Mouse (Mus musculus) forebrain, embryonic 13.5 days (tissue): ENCODE data around the gene Lnx1. TPM values are rescaled to one million over a fixed set of nuclear protein-coding genes. Genes with fewer than 3 reads are reported as not detected.

Experiments used
- ATAC-seq: fragments of 200-750 bp; cut with Nextera tagmentation; 2 replicates; pipeline ENCODE4 v1.8.0; 2017
- H3K27ac ChIP-seq: fragments of 300-500 bp; sonication (generic); 2 replicates; pipeline ENCODE4 v1.5.1; 2015; ENCODE audit warnings: inconsistent platforms, mild to moderate bottlenecking, moderate library complexity
- H3K27me3 ChIP-seq: fragments of 300-500 bp; sonication (generic); 2 replicates; pipeline ENCODE4 v1.6.1; 2015; ENCODE audit warnings: mild to moderate bottlenecking, inconsistent platforms
- H3K36me3 ChIP-seq: fragments of 300-500 bp; sonication (generic); 2 replicates; pipeline ENCODE4 v1.6.1; 2015; ENCODE audit warnings: mild to moderate bottlenecking, inconsistent platforms; ENCODE audit not compliant: poor library complexity, severe bottlenecking
- H3K4me1 ChIP-seq: fragments of 300-500 bp; sonication (generic); 2 replicates; pipeline ENCODE4 v1.6.1; 2015; ENCODE audit warnings: inconsistent platforms
- H3K4me2 ChIP-seq: fragments of 300-500 bp; sonication (generic); 2 replicates; pipeline ENCODE4 v1.6.1; 2015; ENCODE audit warnings: inconsistent platforms, mild to moderate bottlenecking, moderate library complexity
- H3K4me3 ChIP-seq: fragments of 300-500 bp; sonication (generic); 2 replicates; pipeline ENCODE4 v1.5.1; 2015; ENCODE audit warnings: mild to moderate bottlenecking, inconsistent platforms
- H3K9ac ChIP-seq: fragments of 300-500 bp; sonication (generic); 2 replicates; pipeline ENCODE4 v1.6.1; 2015; ENCODE audit warnings: mild to moderate bottlenecking, inconsistent platforms
- H3K9me3 ChIP-seq: fragments of 300-500 bp; sonication (generic); replicated peaks from 2 replicates; pipeline ENCODE4 v1.6.1; 2016; ENCODE audit warnings: inconsistent platforms
- WGBS: fragments of 180-500 bp; shearing (Covaris S2); methylation state at CpG from one replicate; pipeline ENCODE4 v1.1.7; 2015; 5-methylcytosine and 5-hydroxymethylcytosine counted together
- polyA plus RNA-seq: library from polyadenylated mRNA; unstranded; fragments of >200 nt; fragmentation: Nextera tagmentation; extraction: Ambion mirVana; gene quantifications from 2 replicates; pipeline ENCODE4 v1.2.1, GENCODE M21; 2015

The Lnx1 gene
- polyA plus RNA-seq, 1 experiment from 2014 or later, result 0.97 TPM

DNA sequence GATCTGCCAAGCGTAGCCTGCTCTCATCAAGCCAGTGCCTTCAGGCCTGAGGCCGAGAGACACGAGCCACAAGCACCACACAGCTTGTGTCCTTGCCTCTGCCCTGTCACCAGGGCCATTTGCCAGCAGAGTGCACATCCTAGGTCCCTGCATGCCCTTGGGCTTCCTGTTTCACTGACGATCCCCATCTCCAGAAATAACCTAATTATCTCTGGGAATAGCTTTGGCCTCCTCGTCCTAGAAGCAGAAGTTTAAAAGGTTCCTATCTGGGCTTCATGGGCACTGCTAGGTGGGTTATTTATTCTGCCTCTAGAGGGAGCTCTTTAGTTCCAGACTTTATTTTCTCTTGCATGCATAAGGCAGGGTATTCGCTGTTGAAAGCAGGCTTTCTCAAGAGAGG is 61.7 kb downstream of the Lnx1 start:
- 64% methylated on average over 6 of the region's 6 CpGs for WGBS
- H3K4me2 ChIP-seq, result no peak overlapping the region
- H3K36me3 ChIP-seq, result no peaks in the 10 kb centered on the region
- H3K9me3 ChIP-seq, result no peaks in the 10 kb centered on the region
- H3K27me3 ChIP-seq, result no peaks in the 10 kb centered on the region
- no peaks in the 10 kb centered on the region for H3K4me1 ChIP-seq
- H3K4me3 ChIP-seq, result no peak overlapping the region
- no peak for ATAC-seq
- no peak overlapping the region for H3K9ac ChIP-seq
- H3K27ac ChIP-seq, result no peak overlapping the region

DNA sequence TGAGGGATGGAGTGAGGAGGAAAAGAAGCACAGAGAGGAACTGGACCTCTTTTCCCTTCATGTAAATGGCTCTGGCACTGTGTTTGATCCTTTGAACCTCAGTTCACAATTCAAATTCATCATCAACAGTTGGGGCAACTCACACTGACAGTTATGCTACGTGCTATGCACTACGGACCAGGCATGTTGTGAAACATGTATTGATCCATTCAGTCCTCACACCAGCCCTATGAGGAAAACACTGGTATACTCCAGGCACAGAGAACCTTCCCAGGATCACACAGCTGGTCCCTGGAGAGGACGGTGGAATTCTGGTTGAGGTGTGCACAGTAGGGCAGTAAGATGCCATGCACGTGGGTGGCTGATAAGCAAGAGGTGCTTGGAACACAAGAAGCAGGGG is 62.2 kb downstream of the Lnx1 start:
- H3K9me3 ChIP-seq, result no peaks in the 10 kb centered on the region
- no peak overlapping the region for H3K4me2 ChIP-seq
- H3K27me3 ChIP-seq, result no peaks in the 10 kb centered on the region
- no peaks in the 10 kb centered on the region for H3K36me3 ChIP-seq
- H3K4me1 ChIP-seq, result no peaks in the 10 kb centered on the region
- no peak overlapping the region for H3K27ac ChIP-seq
- no peak overlapping the region for H3K9ac ChIP-seq
- no peak for ATAC-seq
- H3K4me3 ChIP-seq, result no peak overlapping the region
- 85% methylated on average over 4 of the region's 4 CpGs for WGBS

DNA sequence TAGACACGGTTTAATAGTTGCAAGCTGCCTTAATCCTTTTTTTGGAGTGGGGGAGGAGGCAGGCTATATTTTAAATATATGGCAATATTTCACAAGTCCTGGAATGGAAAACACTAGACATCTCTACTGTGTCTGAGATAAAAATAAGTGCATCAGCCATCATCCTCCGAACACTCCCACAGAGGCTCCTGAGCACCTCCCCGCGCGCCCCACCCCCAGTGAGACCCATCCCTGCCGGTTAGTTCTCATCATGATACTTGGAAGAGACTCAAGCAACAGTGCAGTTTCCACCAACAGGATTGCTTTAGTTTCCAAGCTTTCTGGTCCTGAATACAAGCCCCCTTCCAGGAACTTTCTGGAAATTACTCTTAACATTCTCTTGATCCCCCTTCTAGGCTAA is 63.2 kb downstream of the Lnx1 start:
- no peaks in the 10 kb centered on the region for H3K27me3 ChIP-seq
- no peak overlapping the region for H3K4me3 ChIP-seq
- 92% methylated on average over 6 of the region's 6 CpGs for WGBS
- no peak for ATAC-seq
- no peaks in the 10 kb centered on the region for H3K36me3 ChIP-seq
- H3K9me3 ChIP-seq, result no peaks in the 10 kb centered on the region
- H3K27ac ChIP-seq, result no peak overlapping the region
- H3K4me2 ChIP-seq, result no peak overlapping the region
- H3K9ac ChIP-seq, result no peak overlapping the region
- no peaks in the 10 kb centered on the region for H3K4me1 ChIP-seq

DNA sequence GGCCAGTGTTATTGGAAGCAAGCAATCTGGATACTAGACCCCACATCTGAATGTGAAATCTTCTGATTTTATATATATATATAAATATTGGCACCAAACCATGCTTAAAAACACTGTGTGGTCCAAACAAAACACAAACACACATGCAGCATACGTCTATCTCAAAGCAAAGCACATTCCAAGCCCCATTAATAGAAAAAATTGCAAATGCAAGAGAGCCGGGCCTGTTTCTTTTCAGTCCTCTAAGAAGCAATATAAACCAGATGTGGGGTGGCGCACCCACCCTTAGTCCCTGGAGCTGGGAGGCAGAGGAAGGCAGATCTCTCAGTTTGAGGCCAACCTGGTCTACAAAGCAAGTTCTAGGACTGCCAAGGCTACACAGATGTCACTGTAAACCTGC is 68.3 kb downstream of the Lnx1 start:
- Histone ChIP-seq H3K36me3 (no peaks in the 10 kb centered on the region), H3K27ac (no peak overlapping the region), H3K9ac (no peak overlapping the region), H3K27me3 (no peaks in the 10 kb centered on the region), H3K4me2 (no peak overlapping the region), H3K4me1 (no peaks in the 10 kb centered on the region), H3K4me3 (no peak overlapping the region), H3K9me3 (no peaks in the 10 kb centered on the region)
- WGBS, result 89% methylated on average over 3 of the region's 3 CpGs
- ATAC-seq, result no peak

DNA sequence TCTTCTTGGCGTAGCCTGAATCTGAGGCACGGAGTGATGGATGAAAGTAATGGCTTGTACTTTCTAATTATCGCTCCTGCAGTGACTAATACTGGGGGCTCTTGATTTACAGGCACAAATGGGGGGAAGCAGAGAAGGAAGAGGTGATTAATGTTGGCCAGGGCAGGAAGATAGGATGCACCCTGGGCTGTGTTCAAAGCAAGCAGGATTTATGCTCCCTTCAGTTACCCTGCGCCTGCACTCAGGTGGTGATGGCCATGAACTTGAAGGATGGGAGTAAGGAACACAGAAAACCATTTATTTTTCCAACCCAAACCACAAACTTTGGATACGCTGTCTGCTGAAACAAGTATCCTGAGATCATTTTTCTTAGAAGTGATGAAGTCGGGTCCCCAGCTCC is 69.3 kb downstream of the Lnx1 start:
- Histone ChIP-seq H3K4me1 (no peaks in the 10 kb centered on the region), H3K4me2 (no peak overlapping the region), H3K4me3 (no peak overlapping the region), H3K9ac (no peak overlapping the region), H3K36me3 (no peaks in the 10 kb centered on the region), H3K27me3 (no peaks in the 10 kb centered on the region), H3K9me3 (no peaks in the 10 kb centered on the region), H3K27ac (no peak overlapping the region)
- 85% methylated on average over 6 of the region's 6 CpGs for WGBS
- ATAC-seq, result no peak

DNA sequence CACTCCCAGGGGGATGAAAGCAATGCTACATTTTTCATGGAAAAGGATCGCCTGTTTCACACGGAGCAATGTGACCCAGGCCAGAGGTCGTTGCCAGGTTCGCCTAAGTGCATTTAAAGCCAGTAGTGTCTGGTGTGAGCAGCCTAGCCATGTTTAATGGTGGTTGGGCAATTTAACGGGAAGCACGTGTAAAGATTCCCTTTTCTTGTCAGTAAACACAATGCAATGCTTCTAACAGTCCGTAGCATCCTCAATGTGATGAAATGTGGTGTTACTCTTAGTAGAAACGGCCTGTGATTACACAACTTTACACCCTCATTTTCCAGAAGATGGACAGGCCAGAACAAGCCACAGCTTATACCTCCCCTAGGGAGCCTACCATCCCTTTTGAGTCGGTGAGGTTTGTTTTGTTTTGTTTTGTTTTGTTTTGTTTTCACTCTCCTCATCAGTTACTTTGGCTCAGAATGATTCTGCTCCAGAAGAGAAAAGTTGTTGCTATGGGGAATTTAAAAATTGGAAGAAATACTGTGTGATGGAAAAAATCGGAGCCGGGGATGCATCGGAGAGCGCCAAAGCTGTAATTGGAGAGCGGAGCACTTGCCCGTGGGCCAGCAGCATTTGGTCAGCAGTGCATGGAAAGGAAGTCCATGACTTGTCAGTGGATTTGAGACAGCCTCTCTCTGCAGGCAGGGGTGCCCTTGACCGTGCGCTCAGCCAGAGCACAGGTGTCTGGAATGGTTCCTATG is 70.2 kb downstream of the Lnx1 start:
- no peak overlapping the region for H3K9ac ChIP-seq
- no peak overlapping the region for H3K4me3 ChIP-seq
- no peak for ATAC-seq
- no peak overlapping the region for H3K4me2 ChIP-seq
- no peaks in the 10 kb centered on the region for H3K36me3 ChIP-seq
- no peaks in the 10 kb centered on the region for H3K9me3 ChIP-seq
- WGBS, result 70% methylated on average over 17 of the region's 17 CpGs
- no peak overlapping the region for H3K27ac ChIP-seq
- no peaks in the 10 kb centered on the region for H3K27me3 ChIP-seq
- no peaks in the 10 kb centered on the region for H3K4me1 ChIP-seq

DNA sequence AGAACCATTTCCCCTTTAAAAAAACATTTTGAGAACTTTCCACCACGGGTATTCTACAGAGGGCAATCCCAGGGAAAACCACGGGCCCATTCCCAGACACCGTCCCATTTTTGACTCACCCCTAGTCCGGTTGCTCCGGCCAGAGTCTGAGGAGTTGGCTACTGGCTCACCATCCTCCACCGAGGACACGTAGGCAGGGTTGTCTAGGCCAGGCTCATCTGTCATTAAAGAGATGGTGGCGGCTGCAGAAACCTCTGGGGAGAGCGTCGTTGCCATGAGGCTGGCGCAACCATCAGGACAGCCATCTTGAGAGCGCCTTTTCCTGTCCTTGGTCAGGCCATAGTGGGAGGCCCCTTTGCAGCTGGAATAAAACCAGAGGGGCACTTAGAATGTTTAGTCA is 74.7 kb downstream of the Lnx1 start:
- no peaks in the 10 kb centered on the region for H3K36me3 ChIP-seq
- H3K4me2 ChIP-seq, result no peak overlapping the region
- no peak overlapping the region for H3K4me3 ChIP-seq
- no peak overlapping the region for H3K9ac ChIP-seq
- no peaks in the 10 kb centered on the region for H3K4me1 ChIP-seq
- no peaks in the 10 kb centered on the region for H3K27me3 ChIP-seq
- no peaks in the 10 kb centered on the region for H3K9me3 ChIP-seq
- 95% methylated on average over 12 of the region's 12 CpGs for WGBS
- no peak for ATAC-seq
- H3K27ac ChIP-seq, result no peak overlapping the region

DNA sequence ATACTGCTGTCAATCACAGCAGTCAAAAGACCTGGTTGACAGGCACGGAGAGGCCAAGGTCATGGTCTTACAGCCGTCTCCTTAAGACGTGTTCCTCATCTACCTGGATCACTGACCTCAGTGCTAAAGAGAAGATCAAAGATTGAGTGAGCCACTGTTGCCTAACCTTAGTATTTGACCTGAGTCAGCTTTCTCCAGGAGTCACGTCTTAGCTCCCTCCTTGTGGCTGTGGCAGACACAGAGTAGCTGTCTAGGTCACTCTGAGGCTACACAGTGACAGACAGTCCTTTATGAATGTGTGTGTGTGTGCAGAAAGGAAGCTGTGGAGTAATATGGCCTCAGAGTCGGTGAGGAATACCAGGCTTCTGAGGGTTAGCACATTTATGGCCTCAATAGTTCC is 78.3 kb downstream of the Lnx1 start:
- Histone ChIP-seq H3K27me3 (no peaks in the 10 kb centered on the region), H3K36me3 (no peaks in the 10 kb centered on the region), H3K4me3 (no peak overlapping the region), H3K9ac (no peak overlapping the region), H3K9me3 (no peaks in the 10 kb centered on the region), H3K4me2 (no peak overlapping the region), H3K27ac (no peak overlapping the region), H3K4me1 (no peaks in the 10 kb centered on the region)
- ATAC-seq, result no peak
- WGBS, result 71% methylated on average over 5 of the region's 5 CpGs

DNA sequence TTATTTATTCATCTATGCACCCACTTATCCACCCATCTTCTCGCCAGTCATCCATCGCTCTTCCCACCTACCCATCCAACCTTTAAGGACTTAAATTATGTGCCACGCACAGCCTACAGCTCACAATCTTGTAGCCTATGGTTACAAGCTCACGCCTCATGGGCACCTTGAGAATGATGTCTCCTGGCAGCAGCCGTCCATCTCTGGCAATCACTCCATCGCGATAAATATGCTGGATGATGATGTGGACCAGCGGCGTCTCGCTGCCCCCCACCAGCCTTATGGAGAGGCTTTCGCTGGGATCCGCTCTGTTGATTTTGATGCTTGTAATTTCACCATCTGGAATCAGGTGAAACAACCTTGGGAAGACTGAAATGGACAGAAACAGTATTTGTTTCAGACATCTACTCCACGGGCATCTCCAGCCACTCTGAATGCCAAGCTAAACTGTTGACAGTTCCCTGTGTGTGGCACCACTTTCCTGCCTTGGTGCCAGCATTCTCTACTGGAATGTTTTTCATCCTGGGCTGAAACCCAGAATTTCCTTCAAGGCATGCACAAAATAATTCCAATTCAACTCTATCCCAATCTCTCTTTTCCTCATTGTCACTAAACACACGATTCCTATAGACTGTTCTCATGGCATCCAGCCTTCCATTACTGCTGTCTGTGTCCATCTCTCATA is 79.3 kb downstream of the Lnx1 start:
- 94% methylated on average over 14 of the region's 14 CpGs for WGBS
- Histone ChIP-seq H3K9ac (no peak overlapping the region), H3K27me3 (no peaks in the 10 kb centered on the region), H3K4me2 (no peak overlapping the region), H3K36me3 (no peaks in the 10 kb centered on the region), H3K4me1 (no peaks in the 10 kb centered on the region), H3K4me3 (no peak overlapping the region), H3K27ac (no peak overlapping the region), H3K9me3 (no peaks in the 10 kb centered on the region)
- no peak for ATAC-seq

DNA sequence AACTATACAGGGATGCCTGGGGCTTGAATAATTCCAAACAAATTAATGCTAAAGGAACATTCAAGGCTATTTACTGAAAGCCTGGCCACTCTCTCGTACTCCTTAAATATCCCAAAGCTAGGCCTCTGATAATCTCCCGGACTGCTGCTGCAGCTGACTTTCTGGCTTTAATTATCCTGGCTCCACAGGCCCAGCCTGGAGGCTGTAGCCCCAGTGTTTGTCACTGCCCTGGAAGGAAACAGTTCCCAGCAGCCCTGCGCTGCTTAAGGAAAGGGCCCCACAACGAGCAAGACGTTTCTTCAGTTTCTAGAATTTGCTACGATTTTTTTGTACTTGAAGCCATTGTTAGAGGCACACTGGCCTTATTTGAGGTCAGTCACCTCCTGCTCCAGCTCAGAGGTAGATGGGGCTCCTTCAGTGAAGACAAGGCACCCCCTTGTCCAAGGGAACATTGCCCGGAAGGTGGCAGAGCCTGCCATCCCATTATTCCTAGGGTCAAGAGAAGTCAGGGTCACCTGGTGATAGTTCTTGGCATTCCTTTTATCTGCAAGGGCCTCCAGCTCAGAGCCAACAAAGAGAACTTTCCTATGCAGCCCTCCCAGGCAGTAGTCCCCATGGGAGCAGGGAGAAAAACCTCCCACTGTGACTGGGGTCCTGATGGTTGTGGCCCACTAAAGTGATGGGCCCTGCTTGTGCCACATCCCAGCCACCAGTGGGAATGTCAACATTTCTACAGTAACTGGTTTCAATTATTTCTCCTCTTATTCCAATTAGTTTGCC is 80.8 kb downstream of the Lnx1 start:
- H3K4me2 ChIP-seq, result no peak overlapping the region

DNA sequence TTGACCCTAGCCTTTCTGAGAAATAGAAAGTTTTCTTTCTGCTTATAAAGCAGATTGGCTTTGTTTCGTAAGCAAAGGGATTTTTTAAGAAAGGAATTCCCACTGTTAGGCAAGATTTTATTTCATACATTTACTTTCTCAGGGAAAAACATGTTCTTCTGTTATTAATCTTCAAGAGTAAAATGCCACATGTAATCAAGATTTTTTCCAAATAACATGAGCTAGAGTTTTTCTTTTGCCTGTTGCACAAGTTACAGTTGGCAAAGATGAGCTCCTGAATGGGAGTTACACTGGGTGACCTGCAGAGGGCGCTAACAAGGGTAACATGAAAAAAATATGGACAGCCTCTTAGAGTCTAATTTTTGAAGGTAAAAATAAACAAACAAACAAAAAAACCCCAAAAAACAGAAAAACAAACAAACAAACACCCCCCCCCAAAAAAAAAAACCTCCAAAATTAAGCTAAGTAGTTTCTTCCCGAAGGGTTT is 84.1 kb downstream of the Lnx1 start:
- H3K27ac ChIP-seq, result no peak overlapping the region
- H3K4me2 ChIP-seq, result no peak overlapping the region
- H3K27me3 ChIP-seq, result no peaks in the 10 kb centered on the region
- no peaks in the 10 kb centered on the region for H3K9me3 ChIP-seq
- no peak for ATAC-seq
- H3K4me1 ChIP-seq, result 0 out of 2 replicates have a peak, but pooled peaks cover 8% of the 10 kb centered on the region
- no peak overlapping the region for H3K9ac ChIP-seq
- H3K36me3 ChIP-seq, result no peaks in the 10 kb centered on the region
- 70% methylated on average over 3 of the region's 3 CpGs for WGBS
- H3K4me3 ChIP-seq, result no peak overlapping the region

More for the DNA sequence above, 80.8 kb downstream of the Lnx1 start:
- H3K9ac ChIP-seq, result no peak overlapping the region
- no peaks in the 10 kb centered on the region for H3K4me1 ChIP-seq
- WGBS, result 53% methylated on average over 7 of the region's 7 CpGs
- no peaks in the 10 kb centered on the region for H3K27me3 ChIP-seq
- H3K9me3 ChIP-seq, result no peaks in the 10 kb centered on the region
- H3K27ac ChIP-seq, result no peak overlapping the region
- no peaks in the 10 kb centered on the region for H3K36me3 ChIP-seq
- H3K4me3 ChIP-seq, result no peak overlapping the region
- no peak for ATAC-seq
